Mouse (Mus musculus) ovary, postnatal 36 days (tissue): Measurements from ENCODE around the gene Vps54.
A peak's percentile ranks its signal among the peaks of the same experiment; 100 is the strongest.

Source experiments
- DNase-seq: peaks from one replicate; pipeline ENCODE4 v3.0.0; 2022; ENCODE audit warnings: low spot score, mixed read lengths

The Vps54 gene

GRCm38 (mm10) chr11:21339088-21339487, 100.0 kb downstream of the Vps54 start:
- no peak for DNase-seq

GRCm38 (mm10) chr11:21343490-21343889, 104.4 kb downstream of the Vps54 start:
- DNase-seq, result no peak

- DNase-seq, result no peak
Measured at GRCm38 (mm10) chr11:21346020-21346419, 106.9 kb downstream of the Vps54 start.

GRCm38 (mm10) chr11:21348890-21349289, 109.8 kb downstream of the Vps54 start:
- DNase-seq, result no peak

GRCm38 (mm10) chr11:21351296-21351695, 112.2 kb downstream of the Vps54 start:
- no peak for DNase-seq

GRCm38 (mm10) chr11:21363144-21363940, 124.3 kb downstream of the Vps54 start:
- DNase-seq, result no peak

GRCm38 (mm10) chr11:21368466-21368865, 129.4 kb downstream of the Vps54 start:
- no peak for DNase-seq

- DNase-seq, result no peak
Measured at GRCm38 (mm10) chr11:21369248-21370016, 130.4 kb downstream of the Vps54 start.

- DNase-seq, result peak; percentile 86
Measured at GRCm38 (mm10) chr11:21370399-21371121, 131.5 kb downstream of the Vps54 start.
